Mouse (Mus musculus) liver, adult (tissue): ENCODE results near the gene Coro1b.

Experiments
- GATA4 ChIP-seq: IDR thresholded peaks from 2 replicates; pipeline ENCODE4 v1.6.1; 2014; ENCODE audit warnings: mild to moderate bottlenecking, low read length; ENCODE audit not compliant: insufficient replicate concordance

Coro1b gene

DNA sequence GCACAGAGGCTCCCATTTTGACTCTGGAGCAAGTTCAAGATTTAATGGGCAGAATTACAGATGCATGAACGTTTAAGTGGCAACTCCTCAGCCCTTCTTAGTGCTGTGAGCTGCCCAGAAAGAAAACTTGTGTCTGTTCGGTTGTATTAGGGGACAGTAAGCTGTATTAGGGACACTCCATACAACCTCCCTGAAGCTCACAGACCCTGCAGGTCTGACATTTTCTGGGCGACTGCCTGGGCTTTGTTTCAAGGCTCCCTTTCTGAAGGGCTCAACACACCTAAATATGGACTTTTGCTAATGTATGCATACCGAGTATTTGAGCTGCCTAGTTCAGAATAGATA is 15.1 kb downstream of the Coro1b start:
- no peak for TF ChIP-seq GATA4

DNA sequence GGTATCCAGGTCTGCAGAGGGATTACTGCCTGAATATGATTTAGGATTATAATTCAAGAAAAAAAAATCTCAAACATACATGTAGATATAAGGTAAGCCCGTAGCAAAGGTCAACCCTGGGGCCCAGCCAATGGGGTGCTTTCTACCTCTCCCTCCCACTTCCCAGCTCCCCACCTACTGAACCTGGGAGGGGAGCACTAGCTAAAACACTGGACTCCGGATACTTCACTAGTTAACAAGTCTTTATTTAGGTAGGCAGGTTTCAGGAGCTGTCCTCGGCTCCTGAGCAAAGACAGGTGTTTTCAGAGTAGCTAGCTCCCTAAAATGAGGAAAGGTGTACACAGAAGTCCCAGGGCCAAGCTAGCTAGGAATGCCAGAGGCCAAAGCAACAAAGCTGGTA is 15.7 kb downstream of the Coro1b start:
- no peak for TF ChIP-seq GATA4

DNA sequence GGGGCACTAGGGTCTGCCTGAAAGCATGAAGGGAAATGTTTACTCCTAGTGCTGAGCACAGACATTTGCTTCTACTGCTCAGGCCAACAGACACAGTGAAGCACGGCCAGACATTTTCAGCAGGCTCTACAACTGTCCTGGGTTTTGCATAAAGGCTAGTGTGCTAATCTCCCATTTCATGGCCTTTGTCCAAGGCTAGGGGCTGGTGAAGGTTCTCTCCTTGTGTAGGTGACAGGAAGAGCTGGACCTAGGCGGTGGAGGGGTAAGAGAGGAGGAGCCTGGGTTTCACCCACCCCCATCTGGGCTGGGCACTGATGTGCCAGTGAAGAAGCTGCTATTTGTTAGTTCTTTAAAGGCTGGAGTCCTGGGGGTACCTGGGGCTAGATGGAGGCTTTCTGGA is 16.3 kb downstream of the Coro1b start:
- no peak for TF ChIP-seq GATA4

DNA sequence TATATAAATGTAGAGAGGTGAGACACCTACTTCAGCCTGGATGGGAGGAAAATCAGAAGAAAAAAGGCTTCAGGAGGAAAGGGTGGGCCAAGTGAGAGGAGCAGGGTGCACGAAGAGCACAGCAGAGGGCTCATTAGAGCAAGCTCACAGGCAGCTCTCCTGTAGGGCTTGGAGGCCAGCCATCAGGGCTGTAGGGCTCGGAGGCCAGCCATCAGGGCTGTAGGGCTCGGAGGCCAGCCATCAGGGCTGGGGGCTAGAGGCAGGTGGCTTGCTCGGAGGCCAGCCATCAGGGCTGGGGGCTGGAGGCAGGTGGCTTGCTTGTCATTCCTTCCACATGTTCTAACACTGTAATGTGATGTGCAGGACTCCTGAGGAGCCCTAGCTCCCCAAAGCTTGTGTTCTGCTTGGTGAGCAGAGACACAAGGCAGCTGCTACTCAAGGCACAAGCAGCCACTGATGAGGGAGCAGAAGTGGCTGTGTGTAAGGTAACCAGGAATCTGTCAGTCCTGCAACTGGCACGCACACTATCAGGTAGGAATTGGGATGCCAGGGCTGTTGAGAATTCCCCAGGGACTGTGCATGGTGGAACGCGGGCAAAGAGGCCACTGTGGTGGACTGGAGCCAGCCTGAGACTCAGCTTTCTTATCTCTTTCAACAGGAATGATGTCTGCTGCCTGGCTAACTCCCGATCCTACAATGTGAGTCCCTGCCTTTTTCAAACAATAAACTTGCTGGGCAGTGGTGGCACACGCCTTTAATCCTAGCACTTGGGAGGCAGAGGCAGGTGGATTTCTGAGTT is 18.5 kb downstream of the Coro1b start:
- no peak for TF ChIP-seq GATA4

DNA sequence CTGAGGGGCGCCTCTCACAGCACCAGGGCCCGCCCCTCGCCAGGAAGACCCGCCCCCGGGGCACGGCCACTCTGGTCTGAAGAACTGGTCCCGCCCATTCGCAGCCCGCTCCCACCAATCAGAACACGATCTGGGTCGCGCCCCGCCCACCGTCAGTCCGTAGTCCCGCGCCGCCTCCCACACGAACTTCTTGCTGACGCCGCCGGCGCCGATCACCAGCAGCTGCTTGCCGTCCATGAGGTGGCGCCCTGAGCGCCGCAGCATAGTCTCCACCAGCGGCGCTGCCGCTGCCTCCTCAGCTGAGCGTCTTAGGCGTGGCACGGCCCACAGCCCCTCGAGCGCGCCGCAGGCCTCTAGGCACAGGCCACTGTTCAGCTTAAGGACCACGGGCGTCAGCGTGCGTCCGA is 21.0 kb downstream of the Coro1b start:
- no peak for TF ChIP-seq GATA4

DNA sequence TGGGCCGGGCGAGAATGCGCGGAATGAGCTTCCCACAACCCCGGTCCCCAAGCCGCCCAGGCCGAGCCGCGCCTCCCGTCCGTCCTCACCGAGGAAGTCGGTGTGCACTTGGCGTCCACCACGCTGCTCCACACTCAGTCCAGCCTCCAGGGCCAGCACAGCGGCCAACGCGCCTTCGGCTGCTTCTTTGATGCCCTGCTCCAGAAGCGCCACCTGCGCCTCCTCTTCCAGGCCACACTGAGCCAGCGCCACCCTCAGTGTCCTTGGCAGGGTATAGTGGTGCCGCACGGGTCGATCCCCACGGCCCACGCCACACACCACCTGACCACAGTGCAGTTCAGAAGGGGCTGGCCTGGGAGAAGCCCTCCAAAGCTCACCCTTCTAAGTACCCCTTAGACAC is 21.4 kb downstream of the Coro1b start:
- no peak for TF ChIP-seq GATA4

DNA sequence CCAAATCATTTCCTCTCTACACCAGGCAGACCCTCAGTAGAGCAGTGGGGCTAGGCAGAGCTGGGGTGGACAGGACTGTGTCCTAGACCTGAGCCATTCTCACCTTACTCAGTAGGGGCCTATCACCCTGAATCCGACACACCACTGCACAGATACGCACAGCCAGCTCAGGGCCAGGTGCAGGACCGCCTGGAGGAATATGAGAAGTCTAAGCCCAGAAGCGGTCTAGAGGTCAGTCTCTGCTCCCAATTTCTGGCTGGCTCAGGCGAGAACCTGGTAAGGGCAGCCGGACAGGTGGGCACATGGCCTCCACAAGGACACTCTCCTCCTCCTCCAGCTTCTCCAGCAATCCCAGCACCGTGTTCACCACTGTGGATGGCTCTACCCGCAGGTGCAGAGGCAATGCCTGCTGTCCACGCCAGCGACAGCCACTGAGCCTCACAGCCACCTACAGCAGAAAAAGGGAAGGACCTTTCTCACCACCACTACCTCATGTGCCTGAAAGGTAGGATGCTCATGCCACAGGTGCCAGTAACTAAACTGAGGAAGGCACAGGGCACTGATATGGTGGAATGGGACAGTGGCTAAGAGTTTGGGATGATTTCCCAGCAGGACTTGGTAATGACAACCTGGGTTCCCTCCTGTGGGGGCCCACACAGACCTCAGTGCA is 22.4 kb downstream of the Coro1b start:
- TF ChIP-seq GATA4 = no peak

DNA sequence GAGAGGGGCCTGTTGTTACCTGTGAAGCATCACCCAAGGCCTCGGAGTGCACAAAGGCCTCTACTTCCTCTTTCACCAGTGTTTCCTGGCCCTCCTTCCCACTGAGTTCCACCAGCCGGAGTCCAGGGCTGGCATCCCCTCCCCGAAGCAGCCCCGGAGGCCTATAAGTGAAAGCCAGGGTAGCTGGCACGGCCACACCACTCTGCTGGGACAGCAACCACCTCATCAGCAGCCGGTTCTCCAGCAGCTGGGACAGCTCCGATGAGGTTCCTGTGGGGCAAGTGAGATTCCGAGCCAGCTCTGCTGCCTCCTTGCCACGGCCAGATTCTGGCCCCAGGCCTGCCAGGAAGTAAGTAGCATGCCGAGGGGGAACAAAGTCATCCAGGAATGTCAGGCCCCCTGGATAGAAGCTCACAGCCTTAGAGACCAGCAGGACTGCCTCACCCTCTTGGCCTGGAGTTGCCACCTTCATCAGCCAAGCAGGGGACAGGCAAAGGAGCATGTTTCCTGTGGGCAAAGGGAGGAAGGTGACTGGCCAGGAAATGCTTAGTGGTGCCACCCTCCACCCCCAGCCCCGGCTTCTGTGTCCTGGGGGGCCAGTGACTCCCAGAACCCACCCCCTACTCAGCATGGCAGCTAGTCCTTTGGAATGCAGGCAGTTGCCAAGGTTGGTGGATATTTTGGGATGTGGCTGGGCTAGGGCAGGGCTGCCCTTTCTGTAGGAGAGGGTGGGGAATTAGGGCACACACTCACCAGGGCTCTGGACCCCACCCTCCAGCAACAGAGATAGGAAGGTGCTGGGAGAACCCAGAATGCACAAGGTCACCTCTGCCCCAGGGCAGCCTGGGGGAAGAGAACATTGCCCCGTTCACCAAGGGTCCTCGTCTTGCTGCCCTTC is 23.2 kb downstream of the Coro1b start:
- TF ChIP-seq GATA4 = no peak

DNA sequence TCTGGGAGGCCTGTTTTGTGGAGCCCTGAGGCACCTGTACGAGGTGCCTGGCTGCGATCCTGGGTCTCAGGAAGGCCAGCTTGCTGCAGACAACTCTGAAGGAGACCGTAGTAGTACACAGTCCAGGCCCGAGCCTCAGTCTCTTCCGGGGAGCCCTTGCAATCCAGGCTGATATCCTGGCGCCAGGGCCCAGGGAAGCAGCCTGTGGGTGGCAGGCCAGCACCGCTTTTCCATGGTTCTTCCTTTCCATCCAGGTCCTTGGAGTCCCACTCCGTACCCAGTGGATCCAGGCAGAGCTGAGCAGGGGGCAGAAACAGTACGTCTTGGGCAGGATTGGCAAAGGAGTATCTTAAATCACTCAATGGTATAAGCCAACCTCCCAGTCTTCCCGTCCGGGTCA is 24.5 kb downstream of the Coro1b start:
- TF ChIP-seq GATA4 = no peak

DNA sequence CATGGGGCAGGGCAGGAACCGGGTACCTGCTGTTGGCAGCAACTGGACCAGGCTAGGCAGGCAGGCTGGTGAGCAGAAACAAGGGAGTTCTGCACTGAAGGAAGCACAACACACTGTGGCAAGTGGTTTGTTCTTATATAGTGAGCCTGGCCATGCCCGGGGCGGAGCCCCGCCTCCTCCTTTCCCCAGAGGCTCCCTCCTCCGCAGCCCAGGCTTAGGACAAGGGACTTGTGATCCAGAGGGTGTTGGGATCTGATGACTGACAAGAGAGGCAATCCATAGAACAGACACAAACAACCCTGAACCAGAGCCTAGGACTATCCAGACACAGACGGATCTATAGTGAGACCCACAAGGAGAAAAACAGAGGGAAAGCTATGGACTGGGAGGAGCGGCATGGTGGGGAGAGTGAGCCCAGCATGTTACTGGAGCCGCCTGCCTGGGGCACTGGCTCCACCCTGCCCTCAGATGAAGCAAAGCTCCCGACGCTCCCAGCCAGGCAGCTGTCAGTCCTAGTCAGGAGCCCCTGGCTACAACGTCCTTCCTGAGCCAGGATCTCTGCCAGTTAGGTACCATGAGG is 27.0 kb downstream of the Coro1b start, which contains the start of gene Carns1:
Gene Carns1, minus strand, starts transcription at position 112 of the 580 bp plus-strand sequence.
- TF ChIP-seq GATA4 = no peak

DNA sequence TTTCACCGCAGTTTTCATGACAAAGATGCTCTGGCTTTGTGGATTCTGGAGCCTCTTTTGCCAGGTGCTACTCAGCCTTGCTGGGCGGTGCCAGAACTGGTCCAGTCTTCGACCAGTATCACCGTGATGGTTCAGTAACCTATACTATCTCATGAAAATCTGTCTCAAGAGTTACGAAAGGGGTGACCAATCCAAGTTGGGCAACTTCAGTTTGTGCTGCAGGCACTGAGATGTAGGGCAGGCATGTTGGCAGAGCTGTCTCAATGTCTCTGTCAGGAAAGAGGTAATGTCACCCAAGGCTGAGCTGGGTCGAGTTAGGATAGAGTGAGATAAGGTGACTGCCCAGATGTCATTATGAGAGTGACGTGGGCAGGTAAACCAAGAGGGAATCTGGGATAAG is 32.0 kb downstream of the Coro1b start:
- TF ChIP-seq GATA4 = no peak

DNA sequence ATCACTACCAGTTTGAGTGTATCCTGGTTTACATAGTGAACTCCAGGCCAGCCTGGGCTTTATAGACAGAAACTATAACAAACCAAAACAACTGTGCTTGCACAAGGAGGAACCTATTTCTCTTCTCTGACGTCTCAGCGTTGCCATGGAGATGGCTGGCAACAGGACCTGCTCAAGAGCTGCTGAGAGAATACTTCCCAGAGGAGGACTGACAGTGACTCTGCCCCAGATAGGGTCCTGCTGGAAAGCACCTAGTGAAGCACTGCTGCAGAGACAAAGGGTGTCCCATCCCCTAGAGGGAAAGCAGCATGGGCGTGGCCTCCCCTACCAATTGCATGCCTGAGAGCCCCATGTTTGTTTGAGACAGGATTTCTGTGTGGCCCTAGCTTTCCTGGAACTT is 33.5 kb downstream of the Coro1b start:
- no peak for TF ChIP-seq GATA4

DNA sequence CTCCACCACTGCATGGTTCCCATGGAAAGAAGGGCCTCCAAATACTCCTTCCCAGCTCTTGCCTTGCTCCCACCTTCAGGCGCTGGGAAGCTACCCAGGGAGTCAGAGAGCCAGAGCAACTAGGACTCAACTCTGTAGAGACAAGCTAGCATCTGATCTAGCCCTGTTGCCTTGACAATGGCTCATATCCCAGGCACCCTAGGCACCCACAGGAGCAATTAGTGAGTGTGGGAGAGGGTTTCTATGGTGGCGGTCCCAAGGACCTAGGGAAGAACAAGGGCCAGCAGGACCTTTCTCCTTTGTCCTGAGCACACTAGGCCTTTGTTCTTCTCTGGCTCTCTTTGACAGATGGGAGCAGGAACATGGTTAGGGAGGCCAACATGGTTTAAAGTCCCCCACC is 35.3 kb downstream of the Coro1b start:
- TF ChIP-seq GATA4 = no peak

DNA sequence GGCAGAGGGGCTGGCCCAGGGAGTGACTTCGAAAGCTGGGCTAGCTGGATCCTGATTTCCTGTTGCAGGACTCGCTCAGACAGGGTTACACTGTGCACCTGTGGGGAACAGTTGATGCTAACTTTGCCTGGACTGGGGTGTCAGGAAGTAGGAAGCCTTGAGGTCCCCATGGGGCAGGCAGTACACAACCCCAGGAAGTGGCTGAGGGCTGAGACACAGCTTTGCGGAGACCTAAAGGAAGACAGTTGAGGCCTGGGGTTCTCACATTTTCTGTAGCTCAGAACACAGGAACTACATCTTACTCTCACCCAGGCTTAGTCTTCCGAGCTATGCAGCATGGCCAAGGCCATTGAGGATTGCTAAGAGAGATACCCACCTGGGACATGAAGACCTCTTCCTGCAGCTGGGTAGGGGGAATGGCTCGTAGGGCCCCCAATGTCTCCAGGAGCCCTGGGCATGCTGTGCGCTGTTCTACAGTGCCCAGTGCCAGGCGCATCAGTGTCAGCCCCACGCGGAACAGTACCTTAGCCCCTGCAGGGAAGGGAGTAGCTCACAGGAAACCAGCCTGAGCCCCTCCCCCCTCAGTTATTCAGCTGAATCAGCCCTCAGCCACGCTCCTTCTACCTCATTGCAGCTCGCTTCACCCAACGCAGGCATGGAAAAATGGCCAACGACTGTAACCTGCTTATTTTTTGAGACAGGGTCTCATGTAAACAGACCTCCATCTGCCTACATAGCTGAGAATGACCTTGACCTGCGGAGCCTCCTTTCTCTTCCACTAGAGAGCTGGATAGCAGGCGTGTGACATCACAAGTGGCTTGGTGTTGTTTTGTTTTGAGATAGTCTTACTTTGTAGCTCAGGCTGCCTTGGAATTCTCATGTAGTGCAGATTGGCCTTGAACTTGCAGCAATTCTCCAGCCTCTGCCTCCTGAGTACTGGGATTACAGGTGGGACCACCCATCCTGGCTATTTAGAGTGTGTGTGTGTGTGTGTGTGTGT is 36.9 kb downstream of the Coro1b start:
- TF ChIP-seq GATA4 = no peak

DNA sequence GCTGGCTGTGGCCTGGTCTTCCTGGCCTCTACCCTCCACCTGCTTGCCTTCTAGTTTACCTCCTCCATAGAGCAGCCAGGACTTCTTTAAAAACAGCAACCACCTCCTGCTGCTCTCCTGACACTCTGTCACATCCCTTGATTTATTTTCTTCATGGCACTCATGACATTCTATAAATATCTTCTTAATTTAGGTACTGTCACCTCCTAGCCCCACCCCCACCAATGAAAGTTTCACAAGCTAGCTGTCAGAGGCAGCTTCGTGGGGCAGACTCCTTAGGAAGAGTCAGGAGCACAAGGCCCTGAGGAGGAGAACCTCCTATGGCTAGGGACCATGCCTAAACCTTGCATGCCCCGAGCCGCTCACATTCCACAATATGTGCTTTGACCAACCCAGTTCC is 38.9 kb downstream of the Coro1b start:
- TF ChIP-seq GATA4 = no peak
